Mouse (Mus musculus) NIH3T3 (cell line): ENCODE data around the gene Trpm6.

ENCODE experiments used
- DNase-seq: peaks from one replicate; pipeline ENCODE4 v3.0.0-alpha.2; 2012; ENCODE audit warnings: low read depth

Trpm6 gene

GRCm38 (mm10) chr19:18749598-18750339, at the start of gene Trpm6:
Gene Trpm6, plus strand, starts transcription at chr19:18749983.
- DNase-seq, result no peak

GRCm38 (mm10) chr19:18708101-18708500, 41.7 kb upstream of the Trpm6 start:
- no peak for DNase-seq

- no peak for DNase-seq
Observed at GRCm38 (mm10) chr19:18710903-18711302, 38.9 kb upstream of the Trpm6 start.

- no peak for DNase-seq
Observed at GRCm38 (mm10) chr19:18711589-18711988, 38.2 kb upstream of the Trpm6 start.

- DNase-seq, result no peak
Observed at GRCm38 (mm10) chr19:18712153-18712865, 37.5 kb upstream of the Trpm6 start.

- DNase-seq, result peak; percentile 100
Observed at GRCm38 (mm10) chr19:18712866-18713300, 36.9 kb upstream of the Trpm6 start, which contains the start of gene D030056L22Rik. Gene D030056L22Rik, plus strand, starts transcription at chr19:18713193.

GRCm38 (mm10) chr19:18713357-18713756, 36.4 kb upstream of the Trpm6 start:
- peak; percentile 62 for DNase-seq

GRCm38 (mm10) chr19:18716374-18716773, 33.4 kb upstream of the Trpm6 start:
- peak; percentile 96 for DNase-seq

- DNase-seq, result no peak
Observed at GRCm38 (mm10) chr19:18720337-18720736, 29.4 kb upstream of the Trpm6 start.

GRCm38 (mm10) chr19:18725186-18725585, 24.6 kb upstream of the Trpm6 start:
- DNase-seq, result no peak

GRCm38 (mm10) chr19:18730255-18730654, 19.5 kb upstream of the Trpm6 start:
- DNase-seq, result no peak

GRCm38 (mm10) chr19:18731077-18731476, 18.7 kb upstream of the Trpm6 start:
- no peak for DNase-seq

GRCm38 (mm10) chr19:18735901-18736300, 13.9 kb upstream of the Trpm6 start:
- DNase-seq, result no peak

- no peak for DNase-seq
Observed at GRCm38 (mm10) chr19:18739146-18739545, 10.6 kb upstream of the Trpm6 start.

GRCm38 (mm10) chr19:18743946-18744345, 5.8 kb upstream of the Trpm6 start:
- peak; percentile 62 for DNase-seq

- peak; percentile 91 for DNase-seq
Observed at GRCm38 (mm10) chr19:18746576-18747340, 3.0 kb upstream of the Trpm6 start.

- DNase-seq, result no peak
Observed at GRCm38 (mm10) chr19:18747379-18747778, 2.4 kb upstream of the Trpm6 start.

GRCm38 (mm10) chr19:18757191-18757590, 7.4 kb downstream of the Trpm6 start:
- peak; percentile 53 for DNase-seq

- DNase-seq, result no peak
Observed at GRCm38 (mm10) chr19:18757706-18758105, 7.9 kb downstream of the Trpm6 start.

- DNase-seq, result peak; percentile 47
Observed at GRCm38 (mm10) chr19:18758269-18758668, 8.5 kb downstream of the Trpm6 start.

GRCm38 (mm10) chr19:18758916-18759315, 9.1 kb downstream of the Trpm6 start:
- DNase-seq, result peak; percentile 84

- peak; percentile 81 for DNase-seq
Observed at GRCm38 (mm10) chr19:18766399-18766798, 16.6 kb downstream of the Trpm6 start.
